Mouse (Mus musculus): ENCODE data around the gene Arhgef10l. TPM values are rescaled to one million over a fixed set of nuclear protein-coding genes. Genes with fewer than 3 reads are reported as not detected.
A peak's percentile ranks its signal among the peaks of the same experiment; 100 is the strongest.

Gene Arhgef10l
- polyA plus RNA-seq, 1 experiment from 2014 or later = 6.7 TPM

- H3K4me3 ChIP-seq (ENCODE audit: low read depth, low read length) = no peak overlapping the region
- ATAC-seq (replicated peaks; ENCODE audit: low FRiP score) = no peak
- H3K4me2 ChIP-seq = no peak overlapping the region
- no peaks in the 10 kb centered on the region for H3K27me3 ChIP-seq (replicated peaks; ENCODE audit: control insufficient read depth, insufficient read depth, low read length)
- no peaks in the 10 kb centered on the region for H3K4me1 ChIP-seq (replicated peaks; ENCODE audit: control insufficient read depth, insufficient read depth, low read length)
- H3K9me3 ChIP-seq (ENCODE audit: control insufficient read depth, low read length) = no peaks in the 10 kb centered on the region
- peaks cover 2% of the 10 kb centered on the region; the same call in 1 of the 2 replicates for H3K36me3 ChIP-seq (ENCODE audit: control insufficient read depth, insufficient read depth, low read length)
- H3K9ac ChIP-seq (ENCODE audit: low read depth, low read length) = no peak overlapping the region
- no peak overlapping the region for H3K27ac ChIP-seq (ENCODE audit: low read depth, low read length)
- WGBS = 72% methylated on average over 4 of the region's 4 CpGs
- DNase-seq (ENCODE audit: low spot score) = no peak
These were observed 63.8 kb downstream of the Arhgef10l start for GRCm38 (mm10) chr4:140602022-140602421.

GRCm38 (mm10) chr4:140601153-140601552 lies 64.7 kb downstream of the Arhgef10l start:
- Histone ChIP-seq H3K27ac (ENCODE audit: low read depth, low read length) (no peak overlapping the region), H3K27me3 (replicated peaks; ENCODE audit: control insufficient read depth, insufficient read depth, low read length) (no peaks in the 10 kb centered on the region), H3K4me2 (no peak overlapping the region), H3K36me3 (ENCODE audit: control insufficient read depth, insufficient read depth, low read length) (peaks cover 2% of the 10 kb centered on the region; the same call in 1 of the 2 replicates), H3K4me3 (ENCODE audit: low read depth, low read length) (no peak overlapping the region), H3K9ac (ENCODE audit: low read depth, low read length) (no peak overlapping the region), H3K9me3 (ENCODE audit: control insufficient read depth, low read length) (no peaks in the 10 kb centered on the region), H3K4me1 (replicated peaks; ENCODE audit: control insufficient read depth, insufficient read depth, low read length) (no peaks in the 10 kb centered on the region)
- ATAC-seq (replicated peaks; ENCODE audit: low FRiP score) = no peak
- WGBS = 87% methylated on average over 11 of the region's 11 CpGs
- DNase-seq (ENCODE audit: low spot score) = no peak

GRCm38 (mm10) chr4:140598846-140599245 lies 67.0 kb downstream of the Arhgef10l start:
- H3K9me3 ChIP-seq (ENCODE audit: control insufficient read depth, low read length) = no peaks in the 10 kb centered on the region
- H3K9ac ChIP-seq (ENCODE audit: low read depth, low read length) = no peak overlapping the region
- no peaks in the 10 kb centered on the region for H3K4me1 ChIP-seq (replicated peaks; ENCODE audit: control insufficient read depth, insufficient read depth, low read length)
- H3K4me2 ChIP-seq = no peak overlapping the region
- no peak for DNase-seq (ENCODE audit: low spot score)
- WGBS = 71% methylated on average over 5 of the region's 5 CpGs
- H3K27me3 ChIP-seq (replicated peaks; ENCODE audit: control insufficient read depth, insufficient read depth, low read length) = no peaks in the 10 kb centered on the region
- no peak overlapping the region for H3K27ac ChIP-seq (ENCODE audit: low read depth, low read length)
- no peak overlapping the region for H3K4me3 ChIP-seq (ENCODE audit: low read depth, low read length)
- peaks cover 2% of the 10 kb centered on the region; the same call in 1 of the 2 replicates for H3K36me3 ChIP-seq (ENCODE audit: control insufficient read depth, insufficient read depth, low read length)
- ATAC-seq (replicated peaks; ENCODE audit: low FRiP score) = no peak

GRCm38 (mm10) chr4:140597928-140598327 lies 67.9 kb downstream of the Arhgef10l start:
- Histone ChIP-seq H3K4me1 (replicated peaks; ENCODE audit: control insufficient read depth, insufficient read depth, low read length) (no peaks in the 10 kb centered on the region), H3K9ac (ENCODE audit: low read depth, low read length) (no peak overlapping the region), H3K9me3 (ENCODE audit: control insufficient read depth, low read length) (no peaks in the 10 kb centered on the region), H3K4me3 (ENCODE audit: low read depth, low read length) (no peak overlapping the region), H3K27me3 (replicated peaks; ENCODE audit: control insufficient read depth, insufficient read depth, low read length) (no peaks in the 10 kb centered on the region), H3K36me3 (ENCODE audit: control insufficient read depth, insufficient read depth, low read length) (peaks cover 2% of the 10 kb centered on the region; the same call in 1 of the 2 replicates), H3K4me2 (no peak overlapping the region), H3K27ac (ENCODE audit: low read depth, low read length) (no peak overlapping the region)
- WGBS = 89% methylated on average over 6 of the region's 6 CpGs
- DNase-seq (ENCODE audit: low spot score) (no peak), ATAC-seq (replicated peaks; ENCODE audit: low FRiP score) (no peak)

GRCm38 (mm10) chr4:140597378-140597777 lies 68.4 kb downstream of the Arhgef10l start:
- 82% methylated on average over 5 of the region's 5 CpGs for WGBS

GRCm38 (mm10) chr4:140593771-140594505 lies 71.9 kb downstream of the Arhgef10l start:
- H3K36me3 ChIP-seq (ENCODE audit: control insufficient read depth, insufficient read depth, low read length) = peaks cover 2% of the 10 kb centered on the region; the same call in 1 of the 2 replicates
- no peak overlapping the region for H3K4me2 ChIP-seq

More at GRCm38 (mm10) chr4:140597378-140597777, 68.4 kb downstream of the Arhgef10l start:
- H3K27ac ChIP-seq (ENCODE audit: low read depth, low read length) = no peak overlapping the region
- H3K27me3 ChIP-seq (replicated peaks; ENCODE audit: control insufficient read depth, insufficient read depth, low read length) = no peaks in the 10 kb centered on the region
- peaks cover 2% of the 10 kb centered on the region; the same call in 1 of the 2 replicates for H3K36me3 ChIP-seq (ENCODE audit: control insufficient read depth, insufficient read depth, low read length)
- H3K4me1 ChIP-seq (replicated peaks; ENCODE audit: control insufficient read depth, insufficient read depth, low read length) = no peaks in the 10 kb centered on the region
- ATAC-seq (replicated peaks; ENCODE audit: low FRiP score) (no peak), DNase-seq (ENCODE audit: low spot score) (no peak)
- no peaks in the 10 kb centered on the region for H3K9me3 ChIP-seq (ENCODE audit: control insufficient read depth, low read length)
- no peak overlapping the region for H3K4me2 ChIP-seq
- H3K4me3 ChIP-seq (ENCODE audit: low read depth, low read length) = no peak overlapping the region
- H3K9ac ChIP-seq (ENCODE audit: low read depth, low read length) = no peak overlapping the region

GRCm38 (mm10) chr4:140592990-140593770 lies 72.6 kb downstream of the Arhgef10l start:
- no peaks in the 10 kb centered on the region for H3K4me1 ChIP-seq (replicated peaks; ENCODE audit: control insufficient read depth, insufficient read depth, low read length)
- H3K36me3 ChIP-seq (ENCODE audit: control insufficient read depth, insufficient read depth, low read length) = no peaks in the 10 kb centered on the region
- DNase-seq (ENCODE audit: low spot score) = no peak
- H3K9me3 ChIP-seq (ENCODE audit: control insufficient read depth, low read length) = no peaks in the 10 kb centered on the region
- no peak overlapping the region for H3K27ac ChIP-seq (ENCODE audit: low read depth, low read length)
- ATAC-seq (replicated peaks; ENCODE audit: low FRiP score) = no peak
- WGBS = 67% methylated on average over 16 of the region's 16 CpGs
- no peak overlapping the region for H3K4me2 ChIP-seq
- H3K27me3 ChIP-seq (replicated peaks; ENCODE audit: control insufficient read depth, insufficient read depth, low read length) = no peaks in the 10 kb centered on the region
- H3K4me3 ChIP-seq (ENCODE audit: low read depth, low read length) = no peak overlapping the region
- H3K9ac ChIP-seq (ENCODE audit: low read depth, low read length) = no peak overlapping the region

More at GRCm38 (mm10) chr4:140593771-140594505, 71.9 kb downstream of the Arhgef10l start:
- DNase-seq (ENCODE audit: low spot score) = no peak
- ATAC-seq (replicated peaks; ENCODE audit: low FRiP score) = no peak
- Histone ChIP-seq H3K27ac (ENCODE audit: low read depth, low read length) (no peak overlapping the region), H3K9me3 (ENCODE audit: control insufficient read depth, low read length) (no peaks in the 10 kb centered on the region), H3K27me3 (replicated peaks; ENCODE audit: control insufficient read depth, insufficient read depth, low read length) (no peaks in the 10 kb centered on the region), H3K9ac (ENCODE audit: low read depth, low read length) (no peak overlapping the region), H3K4me1 (replicated peaks; ENCODE audit: control insufficient read depth, insufficient read depth, low read length) (no peaks in the 10 kb centered on the region), H3K4me3 (ENCODE audit: low read depth, low read length) (no peak overlapping the region)
- 82% methylated on average over 14 of the region's 14 CpGs for WGBS

- no peaks in the 10 kb centered on the region for H3K36me3 ChIP-seq (ENCODE audit: control insufficient read depth, insufficient read depth, low read length)
- no peaks in the 10 kb centered on the region for H3K4me1 ChIP-seq (replicated peaks; ENCODE audit: control insufficient read depth, insufficient read depth, low read length)
- no peaks in the 10 kb centered on the region for H3K27me3 ChIP-seq (replicated peaks; ENCODE audit: control insufficient read depth, insufficient read depth, low read length)
- no peak overlapping the region for H3K4me2 ChIP-seq
- no peak overlapping the region for H3K27ac ChIP-seq (ENCODE audit: low read depth, low read length)
- H3K4me3 ChIP-seq (ENCODE audit: low read depth, low read length) = no peak overlapping the region
- WGBS = 24% methylated on average over 11 of the region's 11 CpGs
- ATAC-seq (replicated peaks; ENCODE audit: low FRiP score) = no peak
- no peaks in the 10 kb centered on the region for H3K9me3 ChIP-seq (ENCODE audit: control insufficient read depth, low read length)
- no peak overlapping the region for H3K9ac ChIP-seq (ENCODE audit: low read depth, low read length)
- DNase-seq (ENCODE audit: low spot score) = peak; percentile 80
These were observed 73.5 kb downstream of the Arhgef10l start for GRCm38 (mm10) chr4:140592217-140592759.

All from liver, embryonic 11.5 days (tissue).